Mouse (Mus musculus) gastrocnemius, postnatal 25 days (tissue): ENCODE results near the gene Bcl9l. TPM values are rescaled to one million over a fixed set of nuclear protein-coding genes. Genes with fewer than 3 reads are reported as not detected.
A peak's percentile ranks its signal among the peaks of the same experiment; 100 is the strongest.
"Not testable (repeated sequence)": the region's sequence is repeated elsewhere in the genome, so short reads cannot be mapped to it uniquely, and the experiment has no call there.

ENCODE experiments used
- DNase-seq: peaks from one replicate; pipeline ENCODE4 v3.0.0; 2022
- long read RNA-seq, 2 experiments: library from polyadenylated mRNA; stranded (forward); transcript quantifications; one replicate each; pipeline ENCODE4 v2.0.0; 2021
- total RNA-seq, 2 experiments: library from RNA; stranded (reverse); gene quantifications; 1 replicate in 1 of 2; 2 replicates in 1 of 2; pipeline ENCODE4 v1.2.3; 2021

Gene Bcl9l
- 10 to 100 TPM; 33.6 to 40.7 TPM for total RNA-seq
- long read RNA-seq, experiment 1, partial matches to known transcripts: 0 of 5 reads
- long read RNA-seq, experiment 1, other reads (novel, unspliced or antisense): 5 of 5 reads
- long read RNA-seq, experiment 2, partial matches to known transcripts: 1 of 10 reads
- long read RNA-seq, experiment 2, other reads (novel, unspliced or antisense): 9 of 10 reads

DNA sequence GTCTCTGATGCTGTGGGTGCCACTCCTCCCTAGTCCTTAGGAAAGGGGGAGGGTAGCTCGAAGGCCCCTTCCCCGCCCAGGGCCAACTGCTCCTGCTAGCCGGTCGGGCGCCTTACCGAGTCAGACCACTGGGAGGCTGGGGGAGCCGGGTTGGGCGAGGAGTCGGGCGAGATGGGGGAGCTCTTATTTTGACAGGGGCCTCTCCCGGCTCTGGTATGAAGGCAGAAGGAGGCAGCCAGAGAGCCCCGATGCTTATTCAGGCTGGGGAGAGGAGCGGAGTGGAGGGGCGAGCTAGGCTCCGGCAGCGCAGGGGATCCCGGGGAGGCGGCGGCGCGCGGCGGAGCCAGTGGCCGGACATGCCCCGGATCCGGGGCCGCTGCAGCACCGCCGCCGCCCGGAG lies at the start of gene Bcl9l:
Bcl9l (plus strand) TSS at position 274 of the 400 bp plus-strand sequence.
- DNase-seq: peak; percentile 92

DNA sequence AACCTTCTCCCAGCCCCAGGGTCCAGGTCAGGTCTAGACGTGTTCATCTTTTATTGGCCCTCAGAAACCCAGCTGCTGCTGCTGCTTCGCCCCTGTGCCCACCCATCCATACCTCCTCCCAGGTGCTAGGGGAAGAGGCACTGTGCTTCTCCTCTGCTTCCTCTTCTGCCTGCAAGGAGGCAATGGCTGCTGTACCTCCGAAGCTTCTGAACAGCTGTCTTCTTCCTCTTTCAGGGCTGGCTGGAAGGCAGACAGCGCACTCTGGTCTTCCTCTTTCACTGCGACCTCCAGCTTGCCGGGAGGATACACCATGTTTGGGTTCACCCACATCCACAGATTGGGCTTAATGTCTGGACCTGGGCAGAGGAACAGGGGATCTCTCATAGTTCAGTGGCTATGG lies 46.9 kb upstream of the Bcl9l start:
- no peak for DNase-seq

DNA sequence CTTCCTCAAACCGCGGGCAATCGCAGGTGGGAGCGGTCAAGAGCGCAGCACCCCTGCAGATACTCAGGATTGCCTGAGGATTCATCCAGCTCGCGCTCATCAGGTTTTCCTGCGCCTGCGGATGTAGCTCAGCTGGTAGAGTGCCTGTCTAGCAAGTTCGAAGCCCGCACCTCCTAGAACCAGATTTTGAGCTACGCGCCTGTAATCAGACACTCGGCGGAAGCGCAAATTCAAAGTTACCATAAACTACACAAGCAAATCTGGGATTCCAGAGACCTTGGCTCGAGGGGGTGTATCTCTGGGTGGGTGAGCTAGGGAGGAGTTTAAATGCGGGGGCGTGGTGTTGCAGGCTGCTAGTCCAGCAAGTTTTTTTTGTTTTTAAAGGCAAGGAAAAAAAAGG lies 41.7 kb upstream of the Bcl9l start, which contains the start of gene Foxr1:
Foxr1 (minus strand) TSS at position 176 of the 400 bp plus-strand sequence.
- no peak for DNase-seq

DNA sequence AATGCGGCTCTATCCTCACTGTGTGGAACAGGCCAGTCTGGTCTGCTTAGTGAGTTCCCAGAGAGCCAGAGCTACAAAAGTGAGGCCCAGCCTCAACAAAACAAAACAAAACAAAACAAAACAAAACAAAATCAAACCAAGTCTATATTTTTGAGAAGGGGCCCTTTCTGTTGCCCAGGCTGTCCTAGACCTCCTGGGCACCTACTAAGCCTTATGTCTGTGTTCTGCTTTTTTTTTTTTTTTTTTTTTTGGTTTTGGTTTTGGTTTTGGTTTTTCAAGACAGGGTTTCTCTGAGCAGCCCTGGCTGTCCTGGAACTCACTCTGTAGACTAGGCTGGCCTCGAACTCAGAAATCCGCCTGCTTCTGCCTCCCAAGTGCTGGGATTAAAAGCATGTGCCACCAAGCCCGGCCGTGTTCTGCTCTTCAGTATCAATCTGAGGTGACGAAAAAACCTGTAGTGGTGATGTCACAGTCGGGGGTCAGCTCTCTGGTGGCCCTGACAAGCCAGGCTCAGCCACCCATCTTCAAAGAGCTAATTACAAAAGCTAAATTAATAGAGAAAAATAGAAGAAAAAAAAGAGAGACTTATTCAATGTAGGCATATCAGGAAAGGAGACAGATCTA lies 38.1 kb upstream of the Bcl9l start:
- DNase-seq: not testable (repeated sequence)

DNA sequence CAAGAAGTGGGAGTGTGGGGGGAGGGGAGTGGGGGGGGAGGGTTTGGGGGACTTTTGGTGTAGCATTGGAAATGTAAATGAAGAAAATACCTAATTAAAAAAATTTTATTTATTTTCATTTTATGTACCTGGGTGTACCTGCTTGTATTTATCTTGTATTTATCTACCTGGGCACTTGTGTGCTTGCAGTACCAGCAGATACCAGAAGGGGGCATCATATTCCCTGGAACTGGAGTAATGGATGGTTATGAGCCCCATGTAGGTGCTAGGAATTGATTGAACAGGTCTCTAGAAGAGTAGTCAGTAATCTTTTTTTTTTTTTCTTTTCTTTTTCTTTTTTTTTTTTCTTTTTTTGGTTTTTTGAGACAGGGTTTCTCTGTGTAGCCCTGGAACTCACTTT lies 32.2 kb upstream of the Bcl9l start:
- no peak for DNase-seq

DNA sequence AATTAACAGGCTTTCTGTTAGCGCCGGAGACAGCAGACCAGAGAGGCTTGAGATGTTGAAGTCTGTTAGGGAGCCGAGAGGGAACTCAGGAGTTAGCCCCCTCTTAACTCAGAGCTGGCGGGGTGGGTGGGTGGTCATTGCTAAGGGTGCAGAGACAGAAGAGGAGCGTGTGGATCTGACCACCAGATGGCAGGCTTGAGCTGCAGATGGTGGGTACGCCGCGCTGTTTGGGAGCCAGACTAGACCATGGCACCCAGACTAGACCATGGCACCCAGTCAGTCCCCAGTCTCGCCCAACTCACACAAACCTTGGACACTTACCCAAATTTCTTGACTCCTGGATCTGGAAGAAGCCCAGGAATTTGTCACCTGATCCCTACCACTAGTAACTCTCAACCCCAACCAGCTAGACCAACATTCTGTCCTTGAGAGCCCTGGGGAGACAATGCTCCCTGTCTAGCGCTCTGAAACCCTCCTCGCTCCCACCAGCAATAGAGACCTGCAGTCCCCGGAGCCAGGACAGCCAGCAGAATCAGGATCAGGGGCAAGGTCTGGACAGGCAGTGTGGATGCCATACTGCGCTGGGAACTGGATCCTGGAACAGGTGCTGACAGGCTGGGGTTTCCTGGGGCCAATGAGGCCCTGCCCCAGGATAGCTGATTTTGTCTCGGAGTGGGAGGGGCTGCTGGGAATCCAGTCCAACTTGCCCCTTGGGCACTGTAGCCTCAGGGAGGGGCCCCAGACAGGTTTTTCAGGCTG lies 28.3 kb upstream of the Bcl9l start:
- peak; percentile 73 for DNase-seq

DNA sequence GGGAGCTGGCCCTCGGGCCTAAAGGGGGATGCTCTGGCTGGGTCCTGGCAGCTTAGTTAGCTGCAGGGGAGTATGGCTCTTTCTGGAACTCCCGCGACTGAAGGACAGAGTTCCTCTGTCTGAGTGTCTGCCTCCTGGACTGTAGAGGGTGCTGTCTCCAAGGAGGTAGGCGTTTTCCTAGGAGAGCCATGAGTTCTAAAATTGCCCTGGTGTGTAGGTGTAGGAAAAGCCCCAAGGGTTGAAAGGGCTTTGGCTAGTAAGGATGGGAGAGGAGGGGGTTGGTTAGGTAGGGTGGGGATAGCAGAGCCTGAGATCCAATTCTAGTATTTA lies 27.8 kb upstream of the Bcl9l start, which contains the start of gene Upk2:
Upk2 (minus strand) TSS at position 86 of the 330 bp plus-strand sequence.
- no peak for DNase-seq

DNA sequence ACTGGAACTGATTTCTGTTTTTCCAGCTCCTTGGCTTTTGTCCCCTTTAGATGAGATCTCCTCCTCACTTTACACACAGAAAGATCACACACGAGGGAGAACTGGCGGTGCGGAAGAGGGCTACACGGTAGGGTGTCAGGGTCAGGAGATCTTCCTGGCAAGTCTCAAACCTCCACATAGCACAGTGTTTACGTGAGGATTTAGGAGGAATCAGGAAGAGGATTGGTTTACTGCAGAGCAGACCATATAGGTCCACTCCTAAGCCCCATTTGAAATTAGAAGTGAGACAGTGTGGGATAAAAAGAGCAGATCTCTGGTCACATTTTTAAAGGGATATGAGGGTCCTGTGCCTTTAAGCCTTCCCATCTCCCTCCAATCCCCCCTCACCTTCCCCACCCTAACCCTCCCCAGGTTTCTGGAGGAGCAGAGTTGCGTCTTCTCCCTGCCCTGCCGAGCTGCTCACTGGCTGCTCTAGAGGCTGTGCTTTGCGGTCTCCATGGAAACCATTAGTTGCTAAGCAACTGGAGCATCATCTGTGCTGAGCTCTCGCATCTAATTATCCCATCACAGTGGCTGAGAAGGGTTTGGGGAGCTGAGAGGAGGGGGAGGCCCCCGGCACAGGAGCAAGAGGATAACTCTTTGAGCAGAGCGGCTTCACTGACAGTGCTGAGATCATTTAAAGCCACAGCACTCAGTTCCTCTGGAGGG lies 25.4 kb upstream of the Bcl9l start:
- DNase-seq: no peak

DNA sequence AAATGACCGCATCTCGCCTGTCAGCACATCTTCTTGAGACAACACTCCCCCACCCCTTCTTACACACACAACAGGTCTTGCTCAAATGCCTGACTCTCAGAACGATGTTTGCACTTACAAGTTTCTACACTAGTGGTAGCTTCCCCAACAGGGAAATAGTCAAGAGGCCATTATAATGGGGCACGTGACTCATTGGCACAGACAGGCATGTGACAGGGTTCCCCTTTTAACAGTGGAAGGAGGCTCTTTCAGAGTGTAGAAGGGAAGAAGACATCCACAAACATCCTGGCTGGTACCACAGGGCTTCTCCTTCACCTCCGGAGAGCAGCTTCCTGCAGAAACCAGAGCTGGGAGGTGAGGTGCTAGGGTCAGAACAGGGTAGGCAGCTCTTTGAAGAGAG lies 20.7 kb upstream of the Bcl9l start:
- no peak for DNase-seq

DNA sequence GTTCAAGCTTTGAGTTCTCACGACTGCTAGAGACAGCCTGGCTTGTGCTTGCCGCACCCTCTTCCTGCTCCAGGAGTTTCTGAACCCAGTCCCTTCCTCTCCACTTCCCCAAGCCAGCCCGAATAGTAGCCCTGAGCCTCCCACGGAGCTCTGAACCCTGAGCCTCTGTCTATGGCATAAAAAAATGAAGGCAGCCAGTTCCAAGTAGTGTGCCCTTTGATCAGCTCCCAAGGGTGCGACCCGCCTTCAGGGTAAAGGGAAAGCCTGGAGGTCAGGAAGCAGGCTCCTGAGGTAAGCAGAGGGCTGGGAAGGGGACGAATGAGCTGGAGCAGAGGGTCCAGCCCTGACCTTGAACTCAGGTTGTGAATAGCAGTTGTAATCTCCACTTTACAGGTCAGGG lies 14.4 kb upstream of the Bcl9l start:
- no peak for DNase-seq

DNA sequence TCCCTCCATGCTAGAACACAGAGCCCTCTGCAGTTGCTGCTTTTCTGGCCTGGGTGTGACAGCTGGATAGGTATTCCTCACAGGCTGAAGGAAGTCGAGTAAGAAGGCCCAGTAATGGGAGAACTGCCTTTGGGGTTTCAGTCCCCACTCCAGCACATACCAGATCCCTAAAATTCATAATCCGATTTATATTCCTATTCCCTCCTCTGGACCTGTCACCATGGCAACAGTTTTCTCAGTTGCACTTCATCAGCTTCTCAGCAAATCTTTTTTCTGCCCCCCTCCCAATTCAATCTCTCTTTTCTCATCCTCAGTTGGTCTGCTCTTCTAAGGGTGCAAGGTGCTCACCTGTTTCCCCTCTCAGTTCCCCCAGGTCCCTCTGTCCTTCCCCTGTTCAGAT lies 13.8 kb upstream of the Bcl9l start:
- no peak for DNase-seq

DNA sequence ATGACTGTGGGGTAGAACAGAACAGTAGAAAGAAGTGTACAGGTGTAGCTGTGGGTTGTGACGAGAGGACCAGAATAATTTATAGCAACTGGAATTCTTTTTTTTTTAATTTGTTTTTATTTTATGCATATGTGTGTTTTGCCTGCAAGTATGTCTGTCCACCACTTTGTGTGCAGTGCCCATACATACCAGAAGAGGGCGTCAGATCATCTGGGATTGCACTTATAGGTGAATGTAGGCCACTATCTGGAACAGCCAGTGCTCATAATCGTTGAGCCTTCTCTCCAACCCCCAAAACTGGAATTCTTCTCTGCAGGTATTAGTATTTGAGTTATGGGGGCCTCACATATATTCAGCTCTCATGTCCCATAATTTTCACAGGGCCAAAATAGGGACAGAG lies 9.4 kb upstream of the Bcl9l start:
- no peak for DNase-seq

DNA sequence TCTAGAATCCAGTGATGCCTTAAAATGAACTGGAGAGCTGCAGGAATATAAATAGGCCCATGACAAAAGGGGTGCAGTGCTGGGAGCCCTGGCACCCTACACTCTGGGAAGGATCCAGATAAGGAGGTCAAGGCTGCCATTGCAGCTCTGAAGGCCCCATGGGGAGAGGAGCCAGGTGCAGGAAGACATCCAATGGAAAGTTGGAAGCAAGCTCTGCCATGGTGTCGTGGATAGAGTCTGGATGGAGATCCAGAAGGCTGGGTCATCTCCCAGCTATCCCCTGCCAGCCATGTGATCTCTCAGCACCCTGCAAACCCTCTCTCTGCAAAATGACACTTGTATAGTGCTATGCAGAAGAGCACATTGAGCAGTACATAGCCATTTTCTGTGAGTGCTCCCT lies 8.3 kb upstream of the Bcl9l start:
- DNase-seq: peak; percentile 87

DNA sequence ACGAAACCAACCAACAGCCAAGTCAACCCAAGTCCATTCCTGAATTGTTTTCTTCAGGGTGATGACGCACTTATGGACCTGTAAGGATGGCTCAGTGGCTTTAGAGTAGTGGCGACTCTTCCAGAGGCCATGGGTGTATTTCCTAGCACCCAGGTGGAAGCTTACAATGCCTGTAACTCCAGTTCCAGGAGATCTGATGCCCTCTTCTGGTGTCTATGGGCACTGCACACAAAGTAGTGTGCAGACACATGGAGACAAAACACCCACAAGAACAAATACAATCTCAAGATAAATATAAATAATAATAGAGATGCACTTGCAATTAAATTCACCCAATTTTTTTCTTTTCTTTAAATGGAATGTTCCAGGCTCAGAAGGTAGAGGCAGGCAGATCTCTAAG lies 6.7 kb upstream of the Bcl9l start:
- no peak for DNase-seq

DNA sequence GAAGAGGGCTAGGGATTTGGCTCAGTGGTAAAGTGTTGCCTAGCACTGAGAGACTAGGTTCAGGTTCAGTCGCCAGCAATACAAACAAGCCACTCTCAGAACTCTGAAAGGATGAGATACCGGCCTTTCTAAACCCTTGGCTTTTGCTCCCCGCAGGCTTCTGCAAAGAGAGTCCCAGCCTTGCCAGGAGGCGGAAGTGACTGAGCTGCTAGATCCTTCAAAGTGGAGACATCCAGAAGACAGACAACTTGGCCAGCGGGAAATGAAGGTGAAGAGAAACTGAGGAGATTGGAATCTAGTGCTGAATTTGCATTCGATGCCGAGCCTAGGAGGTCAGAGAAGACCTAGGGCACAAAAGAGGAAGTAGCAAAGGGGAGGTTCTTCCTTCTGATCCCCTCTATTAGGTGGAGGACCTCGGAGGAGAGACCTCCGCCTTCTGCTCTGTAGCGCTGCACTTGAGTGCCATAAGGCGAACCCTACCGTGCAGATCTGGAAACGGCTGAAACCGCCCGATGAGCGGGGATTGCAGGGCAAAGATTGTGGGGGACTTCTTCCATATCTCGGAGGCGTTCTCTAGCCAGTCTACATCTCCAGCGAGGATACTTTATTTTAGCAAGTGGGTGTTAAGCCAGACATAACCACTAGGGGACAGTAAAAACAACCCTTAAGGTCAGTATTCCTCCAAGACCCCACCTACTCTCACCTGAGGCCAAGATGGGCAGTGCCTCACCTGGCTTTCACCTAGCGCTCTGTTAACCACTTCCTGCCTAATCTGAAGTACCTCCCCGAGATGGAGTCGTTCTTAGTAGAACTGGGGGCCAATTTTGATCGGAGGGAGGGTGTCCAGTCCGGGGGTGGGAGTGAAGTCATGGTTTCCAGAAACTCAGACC lies 5.0 kb upstream of the Bcl9l start:
- no peak for DNase-seq

DNA sequence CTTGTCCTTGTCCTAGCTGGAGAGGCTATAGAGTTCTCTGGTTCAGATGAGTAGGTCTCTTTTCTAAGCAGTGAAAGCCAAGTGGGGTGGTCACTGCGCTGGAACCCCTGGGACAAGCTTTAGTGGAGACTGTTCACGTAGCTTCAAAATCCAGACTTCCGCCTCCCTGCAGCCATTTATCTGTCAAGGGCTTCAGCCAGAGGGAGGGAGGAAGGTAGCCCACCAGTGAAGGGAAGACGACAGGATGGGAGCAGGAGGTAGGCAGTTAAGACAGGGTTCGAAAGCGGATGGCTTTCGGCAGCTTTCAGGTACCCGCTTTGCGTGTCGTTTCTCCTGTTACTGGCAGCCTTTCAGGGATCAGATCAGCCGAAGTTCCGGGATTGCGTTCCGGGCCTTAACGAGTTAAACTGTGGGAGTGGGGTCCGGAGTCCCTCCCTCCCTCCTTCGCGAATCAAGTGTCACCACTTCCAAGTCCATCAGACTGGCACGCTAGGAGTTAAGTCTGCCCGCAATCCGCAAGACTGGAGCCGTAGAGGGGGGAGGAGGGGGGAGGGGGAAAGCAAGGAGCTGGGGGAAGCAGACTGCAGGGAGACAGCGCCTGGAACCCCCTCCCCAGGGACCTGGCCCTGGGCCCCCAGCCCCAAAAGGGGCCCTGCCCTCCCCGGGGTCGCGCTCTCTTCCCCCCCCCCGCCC lies 4.2 kb upstream of the Bcl9l start:
- no peak for DNase-seq

DNA sequence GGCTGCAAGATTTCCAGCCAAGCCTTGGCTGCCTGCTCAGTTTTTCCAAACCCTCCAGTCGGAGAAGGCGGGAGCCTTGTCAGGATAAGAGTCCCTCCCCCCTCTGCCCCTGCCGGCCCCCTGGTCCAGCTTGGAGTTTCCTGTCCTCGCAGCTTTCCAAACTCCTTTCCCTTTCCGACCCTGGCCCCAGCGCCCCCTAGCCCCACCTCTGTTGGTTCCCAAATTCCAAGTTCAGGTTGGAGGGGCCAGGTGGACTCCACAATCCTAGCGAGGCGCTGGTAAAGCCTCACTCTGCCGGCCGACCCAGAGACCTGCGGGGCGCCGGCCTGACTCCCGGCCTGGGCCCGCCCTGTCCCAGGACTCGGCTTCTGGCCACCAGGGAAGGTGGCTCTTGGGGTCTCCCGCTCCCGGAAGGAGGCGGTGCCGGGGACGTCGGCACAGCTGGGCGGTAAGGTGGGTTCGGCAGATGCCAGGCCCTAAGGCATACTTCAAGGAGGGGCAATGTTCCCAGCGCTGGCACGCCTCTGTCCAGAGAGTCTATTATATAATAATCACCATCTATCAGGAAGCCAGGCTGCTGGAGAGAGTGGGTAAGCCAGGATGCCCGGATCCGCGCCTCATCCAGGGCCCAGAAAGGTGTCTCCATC lies 3.5 kb upstream of the Bcl9l start:
- DNase-seq: peak; percentile 88

DNA sequence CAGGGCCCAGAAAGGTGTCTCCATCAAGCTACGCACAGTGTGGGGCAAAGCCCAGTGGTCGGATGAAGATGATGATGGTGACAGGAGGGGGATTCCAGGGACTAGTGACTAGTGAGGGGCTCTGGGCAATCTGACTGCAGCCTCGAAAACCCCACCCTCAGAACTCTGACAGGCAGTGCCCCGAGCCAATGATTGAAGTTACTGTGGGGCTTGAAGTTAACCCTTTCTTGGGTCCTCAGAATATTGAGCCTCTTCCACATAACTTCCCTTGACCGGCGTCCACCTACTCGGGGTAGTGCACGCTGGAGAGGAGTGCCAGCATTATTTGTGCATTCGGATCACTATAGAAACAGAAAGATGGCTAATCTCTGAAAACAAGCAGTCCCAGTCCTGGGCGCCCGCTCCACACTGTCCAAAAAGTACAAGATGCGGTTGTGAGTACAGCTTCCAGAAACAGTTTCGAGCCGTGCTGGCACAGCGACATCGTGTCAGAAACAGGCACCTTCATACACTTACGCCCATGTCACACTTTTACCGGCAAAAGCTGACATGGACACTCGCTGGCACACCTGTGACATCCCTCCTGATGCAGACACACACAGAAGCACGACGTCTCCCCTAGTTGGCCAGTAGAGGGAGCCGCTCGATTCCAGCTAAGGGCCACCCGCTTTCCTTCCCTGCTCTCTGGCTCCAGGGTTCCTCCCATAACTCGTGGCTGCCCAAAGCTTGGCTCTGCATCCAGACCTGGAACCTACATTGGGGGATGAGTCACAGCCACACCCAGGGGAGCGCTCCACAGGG lies 2.8 kb upstream of the Bcl9l start:
- DNase-seq: peak; percentile 92

DNA sequence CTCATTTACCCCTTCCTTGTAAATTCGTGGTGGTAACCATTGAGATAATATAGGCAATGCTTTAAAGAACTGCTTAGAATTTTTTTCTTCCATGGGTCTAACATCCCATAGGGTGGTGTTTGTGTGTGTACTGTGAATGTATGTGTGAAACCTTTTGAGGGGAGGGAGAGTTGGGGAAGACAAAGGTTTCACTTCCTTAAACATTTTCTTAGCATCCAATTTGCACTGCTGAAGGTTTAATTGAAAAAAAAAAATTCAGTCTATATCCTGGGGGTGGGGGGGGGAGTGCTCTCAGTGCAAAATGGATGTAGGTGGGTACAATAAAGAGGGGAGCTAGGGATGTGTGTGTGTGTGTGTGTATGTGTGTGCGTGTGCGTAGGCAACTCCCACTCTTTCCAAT lies 513 bp upstream of the Bcl9l start:
- DNase-seq: no peak

DNA sequence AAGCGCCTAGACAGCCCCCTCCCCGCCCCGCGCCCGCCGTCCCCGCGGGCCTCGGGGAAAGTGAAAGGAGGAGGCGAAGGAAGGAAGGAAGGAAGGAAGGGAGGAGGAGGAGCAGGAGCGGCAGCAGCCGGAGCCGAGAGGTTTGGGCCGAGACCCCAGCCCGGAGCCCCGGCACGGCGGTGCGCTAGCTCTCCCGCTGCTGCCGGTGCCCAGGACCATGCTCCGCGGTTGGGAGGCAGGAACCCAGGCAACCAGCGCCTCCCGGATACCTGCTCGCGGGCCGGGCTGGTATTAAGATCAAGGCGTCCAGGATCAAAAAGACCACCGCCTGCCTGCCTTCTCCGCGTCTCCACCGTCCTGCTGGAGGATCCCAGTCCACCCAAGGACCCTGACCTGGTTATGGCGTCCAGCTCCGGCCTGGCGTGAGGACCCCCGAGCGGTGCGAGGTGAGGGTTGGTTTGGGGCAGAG lies 450 bp downstream of the Bcl9l start:
- peak; percentile 25 for DNase-seq
